Comparison of ENCODE assay signal across 8 mouse cellular contexts in the genomic region with DNA sequence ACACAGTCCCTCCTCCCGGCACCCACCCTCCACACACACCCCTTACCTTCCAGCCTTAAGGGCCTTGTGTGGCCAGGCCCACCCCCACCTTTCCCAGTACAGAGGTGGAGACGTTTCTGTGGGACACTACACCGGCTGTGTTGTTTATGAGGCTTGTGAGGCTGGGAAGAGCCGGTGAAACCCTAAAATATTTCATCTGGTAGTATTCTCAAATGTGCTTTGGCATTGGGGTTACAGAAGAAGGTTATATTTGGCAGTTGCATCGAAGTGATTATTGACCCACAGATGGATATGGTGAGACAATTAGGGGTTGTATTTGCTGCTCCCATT. TPM values are rescaled to one million over a fixed set of nuclear protein-coding genes. Genes with fewer than 3 reads are reported as not detected.
DNase-seq lines count a peak whose midpoint lies in the region; ATAC-seq and TF ChIP-seq lines count a peak whose summit lies in the region.

No protein-coding gene starts in this region.

- TF ChIP-seq CTCF in layer of hippocampus, adult 2 months (conservative IDR thresholded peaks at IDR 0.05) = no peak
- no peak for TF ChIP-seq CTCF in hindbrain, postnatal 0 days (IDR thresholded peaks at IDR 0.05; ENCODE audit: low read depth)

- peak overlapping the region; percentile 63 for H3K4me2 ChIP-seq in embryonic facial prominence, embryonic 12.5 days (replicated peaks)
- H3K4me2 ChIP-seq in hindbrain, postnatal 0 days (ENCODE audit: low read depth, low read length) = peak overlapping the region; percentile 71
- H3K4me2 ChIP-seq in midbrain, embryonic 16.5 days (ENCODE audit: low read length) = peak overlapping the region; percentile 80

- no peaks in the 10 kb centered on the region for H3K36me3 ChIP-seq in embryonic facial prominence, embryonic 12.5 days
- no peaks in the 10 kb centered on the region for H3K36me3 ChIP-seq in hindbrain, postnatal 0 days (ENCODE audit: insufficient read depth, low read length)
- H3K36me3 ChIP-seq in midbrain, embryonic 16.5 days (ENCODE audit: control insufficient read depth, insufficient read depth, low read length) = no peaks in the 10 kb centered on the region

- no peaks in the 10 kb centered on the region for H3K27me3 ChIP-seq in embryonic facial prominence, embryonic 12.5 days
- H3K27me3 ChIP-seq in hindbrain, postnatal 0 days (ENCODE audit: insufficient read depth, low read length) = no peaks in the 10 kb centered on the region
- no peaks in the 10 kb centered on the region for H3K27me3 ChIP-seq in midbrain, embryonic 16.5 days (ENCODE audit: control insufficient read depth, insufficient read depth, low read depth, low read length)

- H3K4me1 ChIP-seq in embryonic facial prominence, embryonic 12.5 days = peaks cover 40% of the 10 kb centered on the region
- H3K4me1 ChIP-seq in hindbrain, postnatal 0 days (ENCODE audit: insufficient read depth, low read length) = peaks cover 16% of the 10 kb centered on the region; the same call in 1 of the 2 replicates
- peaks cover 40% of the 10 kb centered on the region for H3K4me1 ChIP-seq in midbrain, embryonic 16.5 days (ENCODE audit: control insufficient read depth, insufficient read depth, low read length)

- DNase-seq in layer of hippocampus, adult 2 months (ENCODE audit: low spot score in 2 of 2) = no peak
- DNase-seq in layer of hippocampus, postnatal 14 days (ENCODE audit: low spot score in 2 of 2) = no peak
- no peak for DNase-seq in hindbrain, postnatal 0 days (ENCODE audit: low spot score)
- no peak for DNase-seq in adrenal gland, postnatal 10 days
- no peak for DNase-seq in yolk sac, embryonic 10.5 days (ENCODE audit: low spot score)
- DNase-seq in layer of hippocampus, adult 8-10 months (ENCODE audit: low spot score in 2 of 2) = no peak

- H3K4me3 ChIP-seq in layer of hippocampus, adult 2 months = peak overlapping the region; percentile 89
- H3K4me3 ChIP-seq in embryonic facial prominence, embryonic 12.5 days = peak overlapping the region; percentile 82
- peak overlapping the region; percentile 94 for H3K4me3 ChIP-seq in hindbrain, postnatal 0 days (ENCODE audit: low read length)
- H3K4me3 ChIP-seq in midbrain, embryonic 16.5 days (ENCODE audit: low read depth, low read length) = peak overlapping the region; percentile 61

- no peak for ATAC-seq in embryonic facial prominence, embryonic 12.5 days (ENCODE audit: insufficient number of reproducible peaks, insufficient read depth, low FRiP score, low TSS enrichment)
- no peak for ATAC-seq in hindbrain, postnatal 0 days
- no peak for ATAC-seq in midbrain, embryonic 16.5 days

- H3K9ac ChIP-seq in embryonic facial prominence, embryonic 12.5 days = peak overlapping the region; percentile 91
- H3K9ac ChIP-seq in hindbrain, postnatal 0 days (replicated peaks; ENCODE audit: low read length) = peak overlapping the region; percentile 93
- H3K9ac ChIP-seq in midbrain, embryonic 16.5 days (ENCODE audit: low read depth, low read length) = peak overlapping the region; percentile 87

- 14% methylated on average over 5 of the region's 5 CpGs for WGBS in embryonic facial prominence, embryonic 12.5 days
- 4% methylated on average over 5 of the region's 5 CpGs for WGBS in hindbrain, postnatal 0 days
- WGBS in midbrain, embryonic 16.5 days = 5% methylated on average over 5 of the region's 5 CpGs

- peak overlapping the region; percentile 97 for H3K27ac ChIP-seq in layer of hippocampus, adult 2 months
- H3K27ac ChIP-seq in embryonic facial prominence, embryonic 12.5 days = no peak overlapping the region
- H3K27ac ChIP-seq in hindbrain, postnatal 0 days = peak overlapping the region; percentile 83; the same call in 1 of the 2 replicates
- peak overlapping the region; percentile 84 for H3K27ac ChIP-seq in midbrain, embryonic 16.5 days (ENCODE audit: low read length)

- no peaks in the 10 kb centered on the region for H3K9me3 ChIP-seq in embryonic facial prominence, embryonic 12.5 days
- H3K9me3 ChIP-seq in hindbrain, postnatal 0 days (ENCODE audit: low read length) = no peaks in the 10 kb centered on the region
- no peaks in the 10 kb centered on the region for H3K9me3 ChIP-seq in midbrain, embryonic 16.5 days (replicated peaks; ENCODE audit: control insufficient read depth, low read length, poor library complexity, severe bottlenecking)

RNA-seq across cellular contexts. Expression of a gene that starts 1.2 kb away (rescaled TPM):
- total RNA-seq in layer of hippocampus, adult 2 months (2021) = 10 to 100 TPM; 85.1 to 87.8 TPM
- 10 to 100 TPM; 71.3 to 79.6 TPM for total RNA-seq in layer of hippocampus, postnatal 14 days (2021)
- 7.5 and 8.2 TPM in 2 replicates for polyA plus RNA-seq in embryonic facial prominence, embryonic 12.5 days (2016; fragmentation: Nextera tagmentation; extraction: Ambion mirVana)
- total RNA-seq in hindbrain, postnatal 0 days (2014; rRNA removed) = 74.5 and 86.2 TPM in 2 replicates
- 14.0 and 14.6 TPM in 2 replicates for polyA plus RNA-seq in hindbrain, postnatal 0 days (2015; fragmentation: Nextera tagmentation; extraction: Ambion mirVana)
- 22.1 and 24.5 TPM in 2 replicates for polyA plus RNA-seq in midbrain, embryonic 16.5 days (2015; fragmentation: Nextera tagmentation; extraction: Ambion mirVana)
- 10 to 100 TPM; 10.8 to 13.4 TPM for total RNA-seq in adrenal gland, postnatal 10 days (2021)
- 10 to 100 TPM; 81.2 to 96.0 (median 85.4) TPM for total RNA-seq in layer of hippocampus, adult 8-10 months (2022)

RNA-seq across cellular contexts. Expression of a gene that starts 46.8 kb away (rescaled TPM):
- total RNA-seq in layer of hippocampus, adult 2 months (2021) = 10 to 100 TPM; 11.2 to 11.4 TPM
- total RNA-seq in layer of hippocampus, postnatal 14 days (2021) = 10 to 100 TPM; 11.9 to 12.0 TPM
- polyA plus RNA-seq in embryonic facial prominence, embryonic 12.5 days (2016; fragmentation: Nextera tagmentation; extraction: Ambion mirVana) = 10.8 and 11.3 TPM in 2 replicates
- total RNA-seq in hindbrain, postnatal 0 days (2014; rRNA removed) = 16.8 and 21.6 TPM in 2 replicates
- 7.0 and 7.3 TPM in 2 replicates for polyA plus RNA-seq in hindbrain, postnatal 0 days (2015; fragmentation: Nextera tagmentation; extraction: Ambion mirVana)
- 8.0 and 10.6 TPM in 2 replicates for polyA plus RNA-seq in midbrain, embryonic 16.5 days (2015; fragmentation: Nextera tagmentation; extraction: Ambion mirVana)
- 10 to 100 TPM; 19.5 to 19.8 TPM for total RNA-seq in adrenal gland, postnatal 10 days (2021)
- total RNA-seq in layer of hippocampus, adult 8-10 months (2022) = 10 to 100 TPM; 14.1 to 16.5 (median 14.9) TPM

RNA-seq across cellular contexts. Expression of a gene that starts 48.9 kb away (rescaled TPM):
- 10 to 100 TPM; 79.5 to 82.7 TPM for total RNA-seq in layer of hippocampus, adult 2 months (2021)
- total RNA-seq in layer of hippocampus, postnatal 14 days (2021) = 10 to 100 TPM; 53.4 to 55.2 TPM
- polyA plus RNA-seq in embryonic facial prominence, embryonic 12.5 days (2016; fragmentation: Nextera tagmentation; extraction: Ambion mirVana) = 9.5 and 10.7 TPM in 2 replicates
- 6.7 and 8.7 TPM in 2 replicates for total RNA-seq in hindbrain, postnatal 0 days (2014; rRNA removed)
- polyA plus RNA-seq in hindbrain, postnatal 0 days (2015; fragmentation: Nextera tagmentation; extraction: Ambion mirVana) = 1.5 and 1.6 TPM in 2 replicates
- polyA plus RNA-seq in midbrain, embryonic 16.5 days (2015; fragmentation: Nextera tagmentation; extraction: Ambion mirVana) = 0.95 and 1.1 TPM in 2 replicates
- 10 to 100 TPM; 16.4 to 24.0 TPM for total RNA-seq in adrenal gland, postnatal 10 days (2021)
- total RNA-seq in layer of hippocampus, adult 8-10 months (2022) = 10 to 100 TPM; 57.6 to 64.4 (median 61.9) TPM

RNA-seq across cellular contexts. Expression of a gene that starts 59.5 kb away (rescaled TPM):
- total RNA-seq in layer of hippocampus, adult 2 months (2021) = not detected
- not detected for total RNA-seq in layer of hippocampus, postnatal 14 days (2021)
- polyA plus RNA-seq in embryonic facial prominence, embryonic 12.5 days (2016; fragmentation: Nextera tagmentation; extraction: Ambion mirVana) = not detected in 2 replicates
- not detected in 2 replicates for total RNA-seq in hindbrain, postnatal 0 days (2014; rRNA removed)
- polyA plus RNA-seq in hindbrain, postnatal 0 days (2015; fragmentation: Nextera tagmentation; extraction: Ambion mirVana) = not detected in 2 replicates
- not detected in 2 replicates for polyA plus RNA-seq in midbrain, embryonic 16.5 days (2015; fragmentation: Nextera tagmentation; extraction: Ambion mirVana)
- total RNA-seq in adrenal gland, postnatal 10 days (2021) = under 1 TPM; 0.24 to 0.33 TPM
- under 1 TPM in 1 of 4 experiments, not detected in 3; 0.25 TPM for total RNA-seq in layer of hippocampus, adult 8-10 months (2022)
